Mouse (Mus musculus) NIH3T3 (cell line): ENCODE measurements around the gene Slc35b2.

Experiments used
- DNase-seq: peaks from one replicate; pipeline ENCODE4 v3.0.0-alpha.2; 2012; ENCODE audit warnings: low read depth

The Slc35b2 gene

DNA sequence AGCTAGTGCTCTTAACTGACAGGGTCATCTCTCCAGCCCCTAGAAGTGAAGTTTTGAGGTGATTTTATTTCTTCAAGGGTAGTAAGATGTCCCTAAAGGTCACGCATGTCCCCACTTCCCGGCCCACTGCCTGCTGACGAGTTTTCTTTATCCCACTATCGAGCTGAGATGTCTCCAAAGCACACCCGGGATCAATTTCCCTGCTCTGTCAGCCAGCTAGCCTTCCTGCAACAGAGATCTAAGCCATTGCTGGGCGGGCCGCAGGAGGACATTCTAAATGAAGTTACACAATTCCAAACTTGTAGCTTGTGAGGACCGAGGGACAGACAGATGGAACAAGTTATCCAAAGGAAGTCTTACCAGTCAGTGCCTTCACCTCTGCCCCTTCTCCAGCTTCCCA, 36.6 kb downstream of the Slc35b2 start:
- no peak for DNase-seq

GRCm38 (mm10) chr17:45601325-45601724, 37.7 kb downstream of the Slc35b2 start:
- DNase-seq, result no peak

GRCm38 (mm10) chr17:45601877-45602304, 38.2 kb downstream of the Slc35b2 start, which contains the start of gene Mymx:
TSS of gene Mymx (minus strand) at chr17:45602102.
- peak; percentile 35 for DNase-seq

GRCm38 (mm10) chr17:45602984-45603383, 39.3 kb downstream of the Slc35b2 start:
- no peak for DNase-seq

DNA sequence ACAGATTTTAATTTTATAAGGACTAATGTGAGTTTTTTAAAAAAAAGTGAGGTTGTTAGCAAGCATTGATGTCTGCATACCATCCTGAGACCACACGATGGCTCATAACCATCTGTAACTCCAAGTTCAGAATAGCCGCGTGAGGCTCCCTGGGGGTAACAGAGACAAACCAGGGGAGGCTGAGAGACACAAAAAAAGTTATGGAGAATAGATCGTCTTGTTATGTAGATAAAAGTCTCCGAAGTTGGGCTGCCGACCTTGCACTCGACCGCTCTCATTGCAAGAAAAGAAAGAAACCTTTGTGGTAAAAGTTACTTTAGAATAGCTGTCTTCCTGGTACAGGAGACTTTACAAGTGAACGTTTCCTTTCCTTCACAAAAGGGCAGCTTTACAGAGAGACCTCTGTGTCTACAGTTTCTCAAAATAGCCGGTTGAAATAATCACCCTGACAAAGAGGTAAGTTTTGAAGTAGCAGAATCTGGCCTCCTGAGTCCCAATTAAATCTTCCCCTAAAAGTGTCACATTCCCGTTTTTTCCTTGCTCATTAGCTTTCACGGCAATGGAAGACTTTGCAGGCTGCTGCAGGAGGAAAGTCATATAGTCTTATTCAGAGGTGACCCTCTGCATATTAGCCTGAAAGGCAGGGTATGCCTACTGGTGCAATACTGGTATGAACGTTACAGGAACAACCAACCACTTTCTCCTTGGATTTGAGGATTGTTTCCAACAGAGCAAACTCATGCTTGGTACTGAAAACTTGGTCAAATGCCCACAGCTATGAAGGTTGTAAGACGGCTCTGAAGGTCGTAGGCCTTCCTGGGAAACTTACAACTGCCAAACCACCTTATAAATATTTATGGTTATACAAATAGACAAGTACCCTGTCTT, 43.6 kb downstream of the Slc35b2 start:
- no peak for DNase-seq

GRCm38 (mm10) chr17:45608396-45608795, 44.7 kb downstream of the Slc35b2 start:
- no peak for DNase-seq

DNA sequence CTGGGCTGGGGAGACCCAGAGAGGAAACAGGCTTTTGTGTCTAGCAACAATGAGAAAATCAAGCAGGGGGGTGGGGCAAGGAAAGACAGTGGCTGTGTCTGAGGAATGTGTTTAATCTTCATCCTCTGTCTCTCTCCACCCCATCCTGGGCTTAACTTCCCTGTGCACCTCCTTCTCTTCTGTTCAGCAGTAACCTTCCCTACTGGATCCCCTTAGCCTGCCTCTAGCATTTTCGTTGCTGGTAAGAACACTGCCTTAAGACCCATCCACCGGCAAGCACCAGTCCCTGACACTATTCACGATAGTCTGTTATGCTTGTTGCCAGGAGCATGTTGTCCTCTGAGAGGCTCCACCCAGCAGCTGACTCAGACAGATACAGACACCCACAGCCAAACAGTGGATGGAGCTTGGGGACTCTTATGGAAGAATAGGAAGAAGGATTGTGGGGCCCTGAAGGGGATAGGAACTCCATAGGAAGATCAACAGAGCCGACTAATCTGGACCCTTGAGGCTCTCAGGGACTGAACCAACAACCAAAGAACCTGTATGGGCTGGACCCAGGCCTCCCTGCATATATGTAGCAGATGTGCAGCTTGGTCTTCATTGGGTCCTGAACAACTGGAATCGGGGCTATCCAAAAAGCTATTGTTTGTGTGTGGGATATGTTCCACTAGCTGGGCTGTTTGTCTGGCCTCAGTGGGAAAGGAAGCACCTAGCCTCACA, 46.6 kb downstream of the Slc35b2 start:
- peak; percentile 45 for DNase-seq

- no peak for DNase-seq
Measured at GRCm38 (mm10) chr17:45612008-45612407, 48.3 kb downstream of the Slc35b2 start.

GRCm38 (mm10) chr17:45612921-45613320, 49.2 kb downstream of the Slc35b2 start:
- DNase-seq, result no peak

DNA sequence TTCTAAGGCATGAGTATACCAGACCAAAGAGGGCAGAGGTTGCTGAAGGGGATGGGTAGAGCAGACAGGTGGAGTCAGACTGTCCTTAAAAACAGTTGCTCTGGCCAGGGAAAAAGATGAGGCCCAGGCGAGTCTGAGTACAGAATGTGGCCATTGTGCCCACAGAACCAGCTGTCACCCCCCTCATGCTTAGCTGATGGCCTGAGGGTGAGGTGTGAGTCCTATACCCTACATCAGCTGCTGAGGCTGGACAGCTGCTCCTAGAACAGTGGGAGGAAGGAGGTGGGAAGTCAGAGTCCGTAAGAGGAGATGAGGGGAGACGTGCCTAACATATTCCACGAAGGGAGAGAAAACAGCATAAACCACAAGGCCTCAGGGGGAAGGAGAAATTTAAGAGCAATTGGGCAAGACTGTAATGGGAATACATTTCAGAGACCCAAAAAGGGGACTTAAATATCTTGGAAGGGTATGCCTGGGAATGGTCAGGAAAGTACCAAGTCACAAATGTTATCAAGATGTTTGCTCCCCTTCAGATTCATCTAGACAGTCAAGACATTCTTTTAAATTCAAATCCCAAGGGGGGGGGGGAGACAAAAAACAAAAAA, 52.5 kb downstream of the Slc35b2 start:
- DNase-seq, result peak; percentile 51

DNA sequence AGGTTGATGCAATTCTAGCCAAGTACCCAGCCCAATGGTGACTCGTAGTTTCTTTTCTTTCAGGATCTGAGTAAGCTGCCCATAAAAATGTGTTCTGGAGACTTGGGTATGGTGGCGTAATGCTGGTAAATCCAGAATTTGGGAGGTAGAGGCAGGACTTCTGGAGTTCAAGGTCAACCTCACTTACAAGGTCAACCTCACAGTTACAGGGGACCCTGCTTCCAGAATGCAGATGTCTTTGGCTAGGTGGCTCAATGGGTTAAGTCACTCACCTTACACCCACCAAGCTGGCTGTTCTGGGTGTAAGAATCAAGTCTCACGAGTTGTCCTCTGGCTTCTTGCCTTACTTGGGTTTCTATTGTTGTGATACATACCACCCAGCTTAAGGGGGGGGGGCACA, 53.0 kb downstream of the Slc35b2 start:
- peak; percentile 42 for DNase-seq
